Mouse (Mus musculus) hindbrain, postnatal 0 days (tissue): ENCODE measurements at regions not wholly inside any gene's neighbourhood (a gene's known extent, or its start where the extent isn't known, plus 50 kb on each side); places are given as distances from the start of the nearest gene placed in this dataset.

Source experiments
- ATAC-seq: fragments of 200-750 bp; cut with Nextera tagmentation; 2 replicates; pipeline ENCODE4 v1.8.0; 2017; ENCODE audit warnings: mild to moderate bottlenecking, moderate TSS enrichment, moderate library complexity
- DNase-seq: peaks from one replicate; pipeline ENCODE4 v3.0.0-alpha.2; 2015; ENCODE audit warnings: low spot score
- H3K27ac ChIP-seq: fragments of 300-500 bp; sonication (generic); 2 replicates; pipeline ENCODE4 v1.5.1; 2014; ENCODE audit warnings: mild to moderate bottlenecking
- H3K27me3 ChIP-seq: fragments of 300-500 bp; sonication (generic); 2 replicates; pipeline ENCODE4 v1.6.1; 2014; ENCODE audit warnings: low read length, mixed read lengths; ENCODE audit not compliant: insufficient read depth
- H3K36me3 ChIP-seq: fragments of 300-500 bp; sonication (generic); 2 replicates; pipeline ENCODE4 v1.6.1; 2014; ENCODE audit warnings: low read length, mixed read lengths; ENCODE audit not compliant: insufficient read depth
- H3K4me1 ChIP-seq: fragments of 300-500 bp; sonication (generic); 2 replicates; pipeline ENCODE4 v1.6.1; 2014; ENCODE audit warnings: antibody characterized with exemption, low read length, mixed read lengths; ENCODE audit not compliant: insufficient read depth
- H3K4me2 ChIP-seq: fragments of 300-500 bp; sonication (generic); 2 replicates; pipeline ENCODE4 v1.6.1; 2014; ENCODE audit warnings: low read depth, mild to moderate bottlenecking, low read length, moderate library complexity, mixed read lengths
- H3K4me3 ChIP-seq: fragments of 300-500 bp; sonication (generic); 2 replicates; pipeline ENCODE4 v1.5.1; 2014; ENCODE audit warnings: low read length
- H3K9ac ChIP-seq: fragments of 300-500 bp; sonication (generic); replicated peaks from 2 replicates; pipeline ENCODE4 v1.6.1; 2014; ENCODE audit warnings: mild to moderate bottlenecking, low read length, moderate library complexity, mixed read lengths
- H3K9me3 ChIP-seq: fragments of 300-500 bp; sonication (generic); 2 replicates; pipeline ENCODE4 v1.6.1; 2016; ENCODE audit warnings: low read length, mixed read lengths
- CTCF ChIP-seq: IDR thresholded peaks from 2 replicates; pipeline ENCODE4 v1.5.1; 2016; ENCODE audit warnings: antibody characterized with exemption, control low read depth, low read depth
- WGBS: fragments of 180-500 bp; shearing (Covaris S2); extraction: QIAGEN DNeasy Blood & Tissue Kit; methylation state at CpG from one replicate; pipeline ENCODE4 v1.1.7; 2014; 5-methylcytosine and 5-hydroxymethylcytosine counted together

GRCm38 (mm10) chr6:78599751-78600150 is 131.1 kb upstream of the Reg3g start:
- H3K27me3 ChIP-seq: no peaks in the 10 kb centered on the region
- no peak for DNase-seq
- H3K9ac ChIP-seq: no peak overlapping the region
- H3K4me3 ChIP-seq: no peak overlapping the region
- no peaks in the 10 kb centered on the region for H3K4me1 ChIP-seq
- ATAC-seq: no peak
- H3K4me2 ChIP-seq: no peak overlapping the region
- WGBS: 90% methylated on average over 4 of the region's 4 CpGs
- no peaks in the 10 kb centered on the region for H3K36me3 ChIP-seq
- no peaks in the 10 kb centered on the region for H3K9me3 ChIP-seq
- TF ChIP-seq CTCF: no peak
- H3K27ac ChIP-seq: no peak overlapping the region

GRCm38 (mm10) chr6:78570000-78570597 is 101.4 kb upstream of the Reg3g start:
- H3K9ac ChIP-seq: no peak overlapping the region
- WGBS: 92% methylated on average over 4 of the region's 4 CpGs
- ATAC-seq: no peak
- H3K4me2 ChIP-seq: no peak overlapping the region
- H3K9me3 ChIP-seq: no peaks in the 10 kb centered on the region
- H3K27me3 ChIP-seq: no peaks in the 10 kb centered on the region
- H3K27ac ChIP-seq: no peak overlapping the region
- no peaks in the 10 kb centered on the region for H3K4me1 ChIP-seq
- H3K36me3 ChIP-seq: no peaks in the 10 kb centered on the region
- no peak for DNase-seq
- H3K4me3 ChIP-seq: no peak overlapping the region
- no peak for TF ChIP-seq CTCF

- DNase-seq: no peak
- H3K9me3 ChIP-seq: no peaks in the 10 kb centered on the region
- no peak overlapping the region for H3K4me2 ChIP-seq
- H3K9ac ChIP-seq: no peak overlapping the region
- H3K27me3 ChIP-seq: no peaks in the 10 kb centered on the region
- H3K4me1 ChIP-seq: 0 out of 2 replicates have a peak, but pooled peaks cover 7% of the 10 kb centered on the region
- no peaks in the 10 kb centered on the region for H3K36me3 ChIP-seq
- TF ChIP-seq CTCF: no peak
- H3K27ac ChIP-seq: no peak overlapping the region
- no peak overlapping the region for H3K4me3 ChIP-seq
- no peak for ATAC-seq
- 30% methylated on average over 11 of the region's 11 CpGs for WGBS
Measured at GRCm38 (mm10) chr6:78553008-78553698, 84.5 kb upstream of the Reg3g start.

- no peaks in the 10 kb centered on the region for H3K9me3 ChIP-seq
- peak overlapping the region; percentile 24; the same call in 1 of the 2 replicates for H3K4me2 ChIP-seq
- DNase-seq (peak; percentile 6), ATAC-seq (0 out of 2 replicates have a peak, but pooled peaks have one; percentile 24)
- no peak for TF ChIP-seq CTCF
- no peak overlapping the region for H3K4me3 ChIP-seq
- H3K4me1 ChIP-seq: 0 out of 2 replicates have a peak, but pooled peaks cover 7% of the 10 kb centered on the region
- H3K36me3 ChIP-seq: no peaks in the 10 kb centered on the region
- no peak overlapping the region for H3K9ac ChIP-seq
- no peaks in the 10 kb centered on the region for H3K27me3 ChIP-seq
- H3K27ac ChIP-seq: no peak overlapping the region
- WGBS: 23% methylated on average over 5 of the region's 5 CpGs
Measured at GRCm38 (mm10) chr6:78552353-78552698, 83.7 kb upstream of the Reg3g start.

- no peaks in the 10 kb centered on the region for H3K27me3 ChIP-seq
- no peak overlapping the region for H3K9ac ChIP-seq
- H3K36me3 ChIP-seq: no peaks in the 10 kb centered on the region
- no peak overlapping the region for H3K27ac ChIP-seq
- H3K9me3 ChIP-seq: no peaks in the 10 kb centered on the region
- no peak for TF ChIP-seq CTCF
- ATAC-seq: peak; percentile 43; the same call in 1 of the 2 replicates
- DNase-seq: peak; percentile 35
- 19% methylated on average over 8 of the region's 8 CpGs for WGBS
- H3K4me1 ChIP-seq: 0 out of 2 replicates have a peak, but pooled peaks cover 7% of the 10 kb centered on the region
- no peak overlapping the region for H3K4me3 ChIP-seq
- peak overlapping the region; percentile 24; the same call in 1 of the 2 replicates for H3K4me2 ChIP-seq
Measured at GRCm38 (mm10) chr6:78551666-78552352, 83.1 kb upstream of the Reg3g start.

- H3K9me3 ChIP-seq: no peaks in the 10 kb centered on the region
- no peak overlapping the region for H3K4me2 ChIP-seq
- no peaks in the 10 kb centered on the region for H3K36me3 ChIP-seq
- peak; percentile 7 for DNase-seq
- no peaks in the 10 kb centered on the region for H3K27me3 ChIP-seq
- H3K9ac ChIP-seq: no peak overlapping the region
- 0 out of 2 replicates have a peak, but pooled peaks cover 7% of the 10 kb centered on the region for H3K4me1 ChIP-seq
- no peak overlapping the region for H3K4me3 ChIP-seq
- H3K27ac ChIP-seq: no peak overlapping the region
- ATAC-seq: no peak
- no peak for TF ChIP-seq CTCF
- 60% methylated on average over 4 of the region's 4 CpGs for WGBS
Measured at GRCm38 (mm10) chr6:78548476-78548875, 79.8 kb upstream of the Reg3g start.
